Mouse (Mus musculus): ENCODE measurements around the gene Rhbdl1.
A peak's percentile ranks its signal among the peaks of the same experiment; 100 is the strongest.

Rhbdl1 gene

DNA sequence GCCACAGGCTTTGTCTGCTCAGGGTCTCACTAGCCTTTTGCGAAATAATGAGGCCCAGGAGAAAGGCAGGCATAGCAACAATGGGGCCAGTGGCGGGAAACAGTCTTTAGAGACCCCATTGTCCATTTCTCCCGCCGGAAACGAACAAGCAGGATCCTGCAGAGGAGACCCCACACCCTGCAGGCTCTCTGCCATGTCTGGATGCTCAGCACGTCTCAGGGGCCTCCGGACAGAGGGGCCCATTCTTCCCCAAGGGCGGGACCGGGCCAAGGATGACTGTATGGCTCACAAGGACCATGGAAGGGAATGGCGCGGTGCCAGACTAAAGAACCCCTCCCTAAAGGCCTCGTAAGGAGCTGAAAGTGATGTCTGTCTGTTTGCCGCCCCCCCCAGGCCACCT, 42.9 kb downstream of the Rhbdl1 start:
- DNase-seq (ENCODE audit: low read depth, low spot score): no peak

DNA sequence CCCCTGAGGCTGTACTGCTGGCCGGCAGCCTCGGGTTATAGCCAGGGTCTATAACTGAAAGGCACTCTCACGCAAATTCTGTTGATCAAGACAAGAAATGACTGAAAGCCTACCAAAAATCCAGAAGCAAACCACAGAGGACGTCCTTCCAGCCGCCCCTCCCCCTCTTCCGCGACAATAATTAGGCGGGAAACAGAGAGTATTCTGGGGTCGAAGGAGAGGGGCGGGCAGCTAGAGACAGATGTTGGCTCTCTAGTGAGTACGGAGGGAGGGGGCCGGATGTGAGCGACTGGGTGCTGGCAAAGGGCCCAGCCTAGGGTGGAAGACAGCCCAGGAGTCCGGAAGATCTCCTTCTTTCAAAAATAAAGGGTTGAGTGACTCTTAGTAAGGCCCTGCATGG, 44.5 kb downstream of the Rhbdl1 start, which contains the start of gene Fam173a:
Fam173a (minus strand) TSS at position 287 of the 400 bp plus-strand sequence.
- no peak for DNase-seq (ENCODE audit: low read depth, low spot score)

DNA sequence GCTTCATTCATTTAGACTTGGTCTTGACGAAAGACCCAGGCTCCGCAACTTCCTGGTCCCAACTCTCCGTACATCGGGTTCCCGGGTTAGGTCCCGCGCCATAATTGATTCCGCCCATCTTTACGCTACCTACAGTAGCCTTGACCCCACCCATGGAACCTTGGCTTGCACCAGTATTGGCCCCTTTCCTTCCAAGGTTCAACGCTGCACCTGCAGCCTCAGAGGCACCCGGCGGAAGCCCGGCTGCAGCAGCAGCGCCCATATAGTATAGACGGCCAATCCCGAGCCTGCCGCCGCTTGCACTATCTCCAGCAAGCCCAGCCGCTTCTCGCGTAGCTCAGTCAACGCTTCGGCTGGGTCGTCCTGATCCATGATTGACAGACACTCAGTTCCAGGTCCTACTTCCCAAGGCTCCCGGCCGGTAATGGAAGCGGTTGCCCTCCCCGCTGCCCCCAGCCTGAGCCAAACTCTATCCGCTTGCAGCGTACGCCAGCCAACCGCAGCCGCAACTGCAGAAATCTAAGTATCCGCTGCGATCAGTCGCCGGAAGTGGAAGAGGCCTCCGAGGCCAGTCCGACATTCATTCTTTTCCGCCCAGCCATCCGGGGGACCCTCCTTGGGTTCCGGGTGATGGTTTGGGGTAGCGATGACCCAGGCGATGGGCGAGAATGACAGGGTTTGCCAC, 45.1 kb downstream of the Rhbdl1 start:
- peak; percentile 74 for DNase-seq (ENCODE audit: low read depth, low spot score)

DNA sequence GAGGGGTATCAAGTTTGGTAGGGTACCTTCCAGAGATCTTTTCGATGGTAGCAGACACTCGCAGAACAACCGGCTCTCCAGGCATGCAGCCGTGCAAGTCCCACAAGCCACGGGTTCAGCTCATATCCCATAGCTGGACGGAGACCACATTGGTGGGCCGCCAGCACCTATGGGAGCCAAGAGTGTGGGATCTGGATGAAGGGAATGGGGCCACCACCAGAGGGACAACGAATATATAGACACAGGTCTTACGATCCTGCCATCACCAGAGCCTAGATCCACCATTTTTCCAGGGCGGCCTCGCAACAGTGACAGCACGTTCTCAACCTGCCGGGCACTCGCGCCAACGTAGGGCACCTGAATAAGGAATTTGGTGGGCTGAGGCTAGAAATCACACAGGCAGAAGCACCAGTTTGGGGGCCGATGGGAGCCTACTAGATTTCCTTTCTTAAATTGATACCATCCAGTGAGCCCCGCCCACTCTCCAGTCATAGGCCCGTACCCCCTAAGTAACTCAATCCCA, 45.7 kb downstream of the Rhbdl1 start:
- no peak for DNase-seq (ENCODE audit: low read depth, low spot score)

DNA sequence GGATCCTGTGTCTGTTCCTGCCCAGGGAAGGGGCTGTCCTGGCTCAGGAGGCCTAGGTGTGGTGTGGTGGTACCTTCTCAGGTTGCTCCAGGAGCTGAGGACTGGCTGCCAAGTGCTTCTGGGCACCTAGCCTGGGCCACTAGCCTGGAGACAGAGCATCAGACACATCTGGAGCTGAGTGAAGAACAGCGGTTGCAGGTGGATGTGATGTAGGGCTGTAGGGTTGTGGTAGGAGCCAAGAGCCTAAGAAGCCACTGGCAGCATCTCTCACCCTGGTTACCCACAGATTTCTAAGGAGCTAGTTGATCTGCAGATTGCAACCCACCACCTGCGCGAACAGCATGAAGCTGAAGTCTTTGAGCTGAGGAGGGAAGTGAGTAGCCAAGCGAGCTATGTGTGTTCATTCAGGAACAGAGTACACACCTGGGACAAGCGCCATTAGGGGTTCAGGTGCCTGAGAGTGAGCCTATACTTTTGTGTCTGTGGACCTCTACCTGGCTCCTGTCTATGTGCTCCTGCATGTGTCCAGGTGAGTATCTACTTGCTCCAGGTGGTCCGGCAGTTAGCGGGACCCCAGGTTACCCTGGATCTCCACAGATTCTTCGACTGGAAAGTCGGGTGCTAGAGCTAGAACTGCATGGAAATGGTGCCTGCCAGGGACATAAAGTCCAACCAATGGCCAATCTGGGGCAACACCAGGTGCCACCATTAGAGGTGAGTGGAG, 50.2 kb downstream of the Rhbdl1 start:
- no peak for DNase-seq (ENCODE audit: low read depth, low spot score)

DNA sequence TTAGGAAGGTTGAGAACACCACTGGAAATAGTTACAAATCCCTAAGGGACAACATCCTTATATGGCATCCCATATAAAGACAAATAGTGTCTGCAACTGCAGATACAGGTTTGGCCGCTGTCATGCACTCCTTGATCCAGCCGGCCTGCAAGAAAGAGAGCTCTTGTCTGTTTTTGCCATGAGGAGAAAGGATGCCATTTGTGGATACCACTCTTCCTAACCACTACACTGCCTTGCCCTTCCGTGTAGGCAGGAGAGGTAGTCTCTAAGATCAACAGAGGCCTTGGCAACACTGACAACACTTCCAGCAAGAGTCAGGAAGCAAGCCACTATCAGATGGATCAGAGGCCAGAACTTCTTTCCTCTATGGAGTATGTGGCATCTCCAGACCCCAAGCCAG, 50.8 kb downstream of the Rhbdl1 start, which contains the start of gene Ccdc78:
Ccdc78 (plus strand) TSS at position 301 of the 400 bp plus-strand sequence.
- DNase-seq (ENCODE audit: low read depth, low spot score): no peak

DNA sequence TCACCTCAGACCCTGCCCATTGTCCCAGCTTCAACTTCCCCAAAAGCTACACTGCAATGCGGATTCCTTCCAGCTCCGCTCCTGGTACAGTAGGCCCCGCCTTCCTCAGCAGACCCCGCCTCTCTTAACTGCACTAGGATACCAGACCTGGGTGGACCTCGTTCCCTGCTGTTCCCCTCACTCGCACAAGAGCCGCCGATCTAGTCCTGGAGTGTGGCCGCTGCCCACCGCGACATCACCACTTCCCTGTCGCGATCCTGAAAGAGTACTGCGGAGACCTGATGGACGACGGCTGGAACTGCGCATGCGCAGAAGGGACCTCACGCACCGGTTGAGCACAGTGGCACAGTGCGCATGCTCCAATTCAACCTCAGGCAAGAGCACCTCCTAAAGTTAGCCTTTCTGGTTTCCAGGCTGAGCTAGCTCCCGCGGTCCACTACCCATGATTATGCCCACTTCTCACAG, 51.8 kb downstream of the Rhbdl1 start, which contains the start of gene Haghl:
Haghl (minus strand) TSS at position 393 of the 465 bp plus-strand sequence.
- DNase-seq (ENCODE audit: low read depth, low spot score): peak; percentile 90

Data from retina, adult 2 months (tissue).